Mouse (Mus musculus): ENCODE measurements around the gene 2300009A05Rik. TPM values are rescaled to one million over a fixed set of nuclear protein-coding genes. Genes with fewer than 3 reads are reported as not detected.

2300009A05Rik gene
- polyA plus RNA-seq, 1 experiment from 2014 or later = 61.8 TPM

DNA sequence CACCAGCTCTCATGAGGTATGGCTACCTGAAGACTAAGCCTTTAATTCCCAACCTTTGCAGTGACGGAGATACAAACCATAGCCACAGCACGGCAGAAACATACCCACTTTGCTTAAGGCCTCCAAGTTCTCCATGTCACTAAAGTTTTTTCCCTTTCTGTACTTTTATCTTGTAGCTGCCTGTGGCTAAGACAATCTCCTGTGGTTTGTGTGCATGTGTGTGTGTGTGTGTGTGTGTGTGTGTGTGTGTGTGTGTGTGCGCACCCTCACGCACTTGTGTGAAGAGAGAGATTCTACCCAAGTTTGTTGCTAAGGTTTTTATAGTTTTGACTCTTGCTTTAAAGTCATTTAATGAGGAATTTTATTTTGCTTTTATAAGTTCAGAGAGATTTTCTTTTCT lies 16.3 kb downstream of the 2300009A05Rik start:
- Histone ChIP-seq H3K27me3 (replicated peaks; ENCODE audit: control insufficient read depth, insufficient read depth, low read length) (no peaks in the 10 kb centered on the region), H3K27ac (ENCODE audit: low read length) (no peak overlapping the region), H3K4me1 (replicated peaks; ENCODE audit: control insufficient read depth, insufficient read depth, low read length) (peaks cover 5% of the 10 kb centered on the region), H3K4me3 (replicated peaks; ENCODE audit: low read length) (no peak overlapping the region), H3K9me3 (ENCODE audit: control insufficient read depth, low read length) (no peaks in the 10 kb centered on the region), H3K9ac (replicated peaks; ENCODE audit: low read depth, low read length) (no peak overlapping the region), H3K36me3 (ENCODE audit: control insufficient read depth, insufficient read depth) (no peaks in the 10 kb centered on the region), H3K4me2 (ENCODE audit: low read length) (no peak overlapping the region)
- no peak for ATAC-seq
- 96% methylated on average over 4 of the region's 4 CpGs for WGBS

DNA sequence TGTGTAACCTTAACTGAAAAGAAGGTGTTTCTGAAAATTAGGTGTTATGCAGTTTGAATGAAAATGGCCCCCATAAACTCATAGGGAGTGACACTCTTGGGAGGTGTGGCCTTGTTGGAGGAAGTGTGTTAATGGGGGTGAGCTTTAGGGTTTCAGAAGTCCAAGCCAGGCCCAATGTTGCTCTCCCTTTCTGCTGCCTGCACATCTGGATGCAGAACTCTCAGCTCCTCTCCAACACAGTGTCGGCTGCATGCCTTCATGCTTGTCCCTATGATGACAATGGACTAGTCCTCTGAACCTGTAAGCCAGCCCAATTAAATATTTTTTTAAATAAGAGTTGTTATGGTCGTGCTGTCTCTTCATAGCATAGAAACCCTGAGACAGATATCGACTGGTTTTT lies 18.7 kb downstream of the 2300009A05Rik start:
- no peaks in the 10 kb centered on the region for H3K36me3 ChIP-seq (ENCODE audit: control insufficient read depth, insufficient read depth)
- H3K9me3 ChIP-seq (ENCODE audit: control insufficient read depth, low read length) = no peaks in the 10 kb centered on the region
- no peak overlapping the region for H3K9ac ChIP-seq (replicated peaks; ENCODE audit: low read depth, low read length)
- H3K4me2 ChIP-seq (ENCODE audit: low read length) = no peak overlapping the region
- H3K4me1 ChIP-seq (replicated peaks; ENCODE audit: control insufficient read depth, insufficient read depth, low read length) = peaks cover 23% of the 10 kb centered on the region
- H3K27ac ChIP-seq (ENCODE audit: low read length) = no peak overlapping the region
- no peaks in the 10 kb centered on the region for H3K27me3 ChIP-seq (replicated peaks; ENCODE audit: control insufficient read depth, insufficient read depth, low read length)
- H3K4me3 ChIP-seq (replicated peaks; ENCODE audit: low read length) = no peak overlapping the region
- WGBS = 81% methylated on average over 3 of the region's 3 CpGs
- no peak for ATAC-seq

- Histone ChIP-seq H3K4me1 (replicated peaks; ENCODE audit: control insufficient read depth, insufficient read depth, low read length) (peaks cover 31% of the 10 kb centered on the region), H3K9me3 (ENCODE audit: control insufficient read depth, low read length) (no peaks in the 10 kb centered on the region), H3K4me2 (ENCODE audit: low read length) (peak overlapping the region; percentile 76), H3K27me3 (replicated peaks; ENCODE audit: control insufficient read depth, insufficient read depth, low read length) (no peaks in the 10 kb centered on the region), H3K9ac (replicated peaks; ENCODE audit: low read depth, low read length) (peak overlapping the region; percentile 99), H3K27ac (ENCODE audit: low read length) (peak overlapping the region; percentile 66), H3K4me3 (replicated peaks; ENCODE audit: low read length) (peak overlapping the region; percentile 87), H3K36me3 (ENCODE audit: control insufficient read depth, insufficient read depth) (no peaks in the 10 kb centered on the region)
- 14% methylated on average over 8 of the region's 8 CpGs for WGBS
- peak; percentile 44; the same call in 1 of the 2 replicates for ATAC-seq
Measured at GRCm38 (mm10) chr9:63378174-63378573, 20.9 kb downstream of the 2300009A05Rik start.

DNA sequence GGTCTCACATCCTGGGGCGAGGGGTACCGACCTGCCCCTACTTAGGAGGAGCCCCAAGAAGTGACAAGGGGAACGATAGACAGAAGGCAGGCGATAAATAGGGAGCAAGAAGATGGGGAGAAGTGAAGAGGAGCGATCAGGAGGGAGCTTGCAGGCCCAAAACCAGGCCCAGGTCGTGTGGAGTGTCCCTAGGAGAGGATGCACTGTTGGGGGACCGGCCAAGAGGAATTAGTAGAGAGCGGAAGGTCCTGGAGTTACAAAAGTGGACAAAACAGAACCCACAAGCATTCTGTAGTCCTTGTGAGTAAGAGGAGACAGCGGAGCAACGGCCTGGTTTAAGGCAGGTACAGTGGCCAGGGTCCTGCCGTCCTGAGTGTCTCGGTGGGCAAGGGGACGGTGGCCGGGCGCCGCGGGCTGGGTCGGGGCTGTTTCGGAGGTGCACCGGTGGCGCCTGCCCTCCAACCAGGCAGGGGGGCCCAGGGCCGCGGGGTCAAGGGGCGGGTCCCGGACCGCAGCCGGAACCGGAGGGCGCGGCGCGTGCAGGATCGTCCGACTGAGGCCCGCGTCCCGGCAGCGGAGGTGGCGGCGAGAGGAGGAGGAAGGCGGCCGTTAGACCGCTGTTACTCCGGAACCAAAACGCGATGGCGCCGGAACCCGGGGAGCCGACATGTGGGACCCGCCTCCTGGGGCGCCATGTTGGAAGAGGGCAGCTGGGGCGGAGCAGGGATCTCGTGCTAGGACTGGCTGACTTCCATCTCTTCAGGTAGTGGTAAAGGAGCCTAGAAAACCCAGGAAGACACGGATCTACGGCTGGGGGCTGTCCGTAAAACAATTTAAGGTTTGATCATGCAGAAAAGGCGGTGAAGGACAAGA lies 21.5 kb downstream of the 2300009A05Rik start, which contains the start of gene Map2k5:
Gene Map2k5 (minus strand): TSS at position 633 of the 873 bp plus-strand sequence.
- no peaks in the 10 kb centered on the region for H3K9me3 ChIP-seq (ENCODE audit: control insufficient read depth, low read length)
- peak within 1 kb of the TSS; percentile 69 for H3K27ac ChIP-seq (ENCODE audit: low read length)
- no peaks in the 10 kb centered on the region for H3K27me3 ChIP-seq (replicated peaks; ENCODE audit: control insufficient read depth, insufficient read depth, low read length)
- peak; percentile 97 for ATAC-seq
- peak within 1 kb of the TSS; percentile 99 for H3K9ac ChIP-seq (replicated peaks; ENCODE audit: low read depth, low read length)
- H3K4me2 ChIP-seq (ENCODE audit: low read length) = peak within 1 kb of the TSS; percentile 76
- peaks cover 33% of the 10 kb centered on the region for H3K4me1 ChIP-seq (replicated peaks; ENCODE audit: control insufficient read depth, insufficient read depth, low read length)
- H3K36me3 ChIP-seq (ENCODE audit: control insufficient read depth, insufficient read depth) = no peaks in the 10 kb centered on the region
- WGBS = under 1% methylated on average over 51 of the region's 58 CpGs
- H3K4me3 ChIP-seq (replicated peaks; ENCODE audit: low read length) = peak within 1 kb of the TSS; percentile 87

- H3K9ac ChIP-seq (replicated peaks; ENCODE audit: low read depth, low read length) = no peak overlapping the region
- no peaks in the 10 kb centered on the region for H3K36me3 ChIP-seq (ENCODE audit: control insufficient read depth, insufficient read depth)
- WGBS = 79% methylated on average over 2 of the region's 2 CpGs
- no peak overlapping the region for H3K4me3 ChIP-seq (replicated peaks; ENCODE audit: low read length)
- no peak overlapping the region for H3K4me2 ChIP-seq (ENCODE audit: low read length)
- H3K27ac ChIP-seq (ENCODE audit: low read length) = no peak overlapping the region
- no peak for ATAC-seq
- H3K27me3 ChIP-seq (replicated peaks; ENCODE audit: control insufficient read depth, insufficient read depth, low read length) = no peaks in the 10 kb centered on the region
- no peaks in the 10 kb centered on the region for H3K9me3 ChIP-seq (ENCODE audit: control insufficient read depth, low read length)
- H3K4me1 ChIP-seq (replicated peaks; ENCODE audit: control insufficient read depth, insufficient read depth, low read length) = peaks cover 38% of the 10 kb centered on the region
Measured at GRCm38 (mm10) chr9:63373315-63373714, 25.7 kb downstream of the 2300009A05Rik start.

DNA sequence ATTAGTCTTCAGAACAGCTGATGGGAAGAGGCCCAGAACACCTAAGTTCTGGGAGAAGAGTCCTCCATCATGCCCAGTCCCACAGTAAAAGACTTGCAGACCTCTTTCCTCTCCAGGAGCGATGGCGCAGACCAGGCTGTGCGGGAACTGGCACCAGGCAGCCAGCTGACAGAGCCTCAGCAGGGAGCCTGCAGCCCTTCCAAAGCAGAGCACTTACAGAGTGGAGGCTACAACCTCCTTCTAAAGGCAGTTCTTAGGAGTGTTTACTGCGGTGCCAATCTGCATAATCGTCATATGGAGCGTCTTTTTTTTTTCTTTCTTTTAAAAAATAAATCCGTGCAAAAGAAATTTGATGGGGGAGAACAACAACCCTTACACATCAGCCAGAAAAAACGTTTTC lies 26.5 kb downstream of the 2300009A05Rik start:
- H3K27ac ChIP-seq (ENCODE audit: low read length) = no peak overlapping the region
- no peak overlapping the region for H3K9ac ChIP-seq (replicated peaks; ENCODE audit: low read depth, low read length)
- H3K4me2 ChIP-seq (ENCODE audit: low read length) = no peak overlapping the region
- peaks cover 37% of the 10 kb centered on the region for H3K4me1 ChIP-seq (replicated peaks; ENCODE audit: control insufficient read depth, insufficient read depth, low read length)
- no peaks in the 10 kb centered on the region for H3K36me3 ChIP-seq (ENCODE audit: control insufficient read depth, insufficient read depth)
- H3K27me3 ChIP-seq (replicated peaks; ENCODE audit: control insufficient read depth, insufficient read depth, low read length) = no peaks in the 10 kb centered on the region
- H3K9me3 ChIP-seq (ENCODE audit: control insufficient read depth, low read length) = no peaks in the 10 kb centered on the region
- no peak for ATAC-seq
- H3K4me3 ChIP-seq (replicated peaks; ENCODE audit: low read length) = no peak overlapping the region
- WGBS = 33% methylated on average over 8 of the region's 8 CpGs

GRCm38 (mm10) chr9:63360410-63360809 lies 38.6 kb downstream of the 2300009A05Rik start:
- Histone ChIP-seq H3K9ac (replicated peaks; ENCODE audit: low read depth, low read length) (no peak overlapping the region), H3K9me3 (ENCODE audit: control insufficient read depth, low read length) (no peaks in the 10 kb centered on the region), H3K36me3 (ENCODE audit: control insufficient read depth, insufficient read depth) (no peaks in the 10 kb centered on the region), H3K27me3 (replicated peaks; ENCODE audit: control insufficient read depth, insufficient read depth, low read length) (no peaks in the 10 kb centered on the region), H3K4me3 (replicated peaks; ENCODE audit: low read length) (no peak overlapping the region), H3K4me2 (ENCODE audit: low read length) (no peak overlapping the region), H3K4me1 (replicated peaks; ENCODE audit: control insufficient read depth, insufficient read depth, low read length) (no peaks in the 10 kb centered on the region; the same call in 1 of the 2 replicates), H3K27ac (ENCODE audit: low read length) (no peak overlapping the region)
- ATAC-seq = no peak
- WGBS = 49% methylated on average over 3 of the region's 3 CpGs

DNA sequence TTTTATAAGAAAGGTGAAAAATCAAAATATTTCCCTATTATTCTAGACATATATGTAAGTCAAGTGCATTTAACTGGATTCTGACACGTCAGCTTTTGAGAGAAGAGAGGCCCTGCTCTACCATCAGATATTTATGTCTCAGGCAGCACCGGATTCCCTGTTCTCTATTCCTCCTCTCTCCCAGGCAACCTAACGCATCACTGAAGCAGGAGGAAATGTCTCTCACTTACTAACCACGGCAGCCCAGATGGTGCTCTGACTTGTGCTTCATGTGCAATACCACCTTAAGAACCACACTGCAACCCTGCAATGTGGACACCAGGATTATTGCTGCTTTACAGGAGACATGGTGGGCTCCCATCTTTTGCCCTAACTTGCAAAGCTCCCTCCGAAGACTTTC lies 40.0 kb downstream of the 2300009A05Rik start:
- Histone ChIP-seq H3K36me3 (ENCODE audit: control insufficient read depth, insufficient read depth) (no peaks in the 10 kb centered on the region), H3K4me2 (ENCODE audit: low read length) (no peak overlapping the region), H3K27me3 (replicated peaks; ENCODE audit: control insufficient read depth, insufficient read depth, low read length) (no peaks in the 10 kb centered on the region), H3K4me3 (replicated peaks; ENCODE audit: low read length) (no peak overlapping the region), H3K27ac (ENCODE audit: low read length) (no peak overlapping the region), H3K9ac (replicated peaks; ENCODE audit: low read depth, low read length) (no peak overlapping the region), H3K4me1 (replicated peaks; ENCODE audit: control insufficient read depth, insufficient read depth, low read length) (no peaks in the 10 kb centered on the region; the same call in 1 of the 2 replicates), H3K9me3 (ENCODE audit: control insufficient read depth, low read length) (no peaks in the 10 kb centered on the region)
- WGBS = 75% methylated on average over 5 of the region's 5 CpGs
- ATAC-seq = no peak

- Histone ChIP-seq H3K9me3 (ENCODE audit: control insufficient read depth, low read length) (no peaks in the 10 kb centered on the region), H3K27ac (ENCODE audit: low read length) (no peak overlapping the region), H3K4me2 (ENCODE audit: low read length) (no peak overlapping the region), H3K36me3 (ENCODE audit: control insufficient read depth, insufficient read depth) (no peaks in the 10 kb centered on the region), H3K27me3 (replicated peaks; ENCODE audit: control insufficient read depth, insufficient read depth, low read length) (no peaks in the 10 kb centered on the region), H3K4me3 (replicated peaks; ENCODE audit: low read length) (no peak overlapping the region), H3K9ac (replicated peaks; ENCODE audit: low read depth, low read length) (no peak overlapping the region), H3K4me1 (replicated peaks; ENCODE audit: control insufficient read depth, insufficient read depth, low read length) (no peaks in the 10 kb centered on the region)
- 96% methylated on average over 4 of the region's 4 CpGs for WGBS
- ATAC-seq = no peak
Measured at GRCm38 (mm10) chr9:63356721-63357120, 42.3 kb downstream of the 2300009A05Rik start.
